9 mouse cellular contexts compared by ENCODE assay signal in genomic region chr11:49961098-49961740, GRCm38 (mm10). TPM values are rescaled to one million over a fixed set of nuclear protein-coding genes. Genes with fewer than 3 reads are reported as not detected.
A peak's percentile ranks its signal among the peaks of the same experiment; 100 is the strongest.
DNase-seq lines count a peak whose midpoint lies in the region; ATAC-seq and TF ChIP-seq lines count a peak whose summit lies in the region.
"Had no signal": no experiment of that assay in that cellular context is flagged by ENCODE, and none has a peak within 500 bp of the region (broad histone marks: within the 10 kb centered on the region; RNA-seq: fewer than 3 reads in every experiment).

No protein-coding gene starts in this region.

- H3K27me3 ChIP-seq in kidney, postnatal 0 days (ENCODE audit: insufficient read depth, low read length) = no peaks in the 10 kb centered on the region
- no peaks in the 10 kb centered on the region for H3K27me3 ChIP-seq in lung, embryonic 14.5 days (ENCODE audit: insufficient read depth, low read length)

- no peak overlapping the region for H3K4me3 ChIP-seq in kidney, postnatal 0 days (replicated peaks; ENCODE audit: low read depth, low read length)
- H3K4me3 ChIP-seq in lung, embryonic 14.5 days (ENCODE audit: low read depth, low read length) = no peak overlapping the region
- H3K4me3 ChIP-seq in olfactory bulb, adult 2 months (ENCODE audit: insufficient read depth, low read depth, low read length) = no peak overlapping the region

- no peak overlapping the region for H3K4me2 ChIP-seq in kidney, postnatal 0 days (ENCODE audit: low read length)
- no peak overlapping the region for H3K4me2 ChIP-seq in lung, embryonic 14.5 days

- H3K9ac ChIP-seq in kidney, postnatal 0 days (ENCODE audit: low read depth, low read length) = no peak overlapping the region
- H3K9ac ChIP-seq in lung, embryonic 14.5 days = no peak overlapping the region

- DNase-seq in 416B (ENCODE audit: low read depth) (peak; percentile 68), ES-CJ7 (ENCODE audit: low read depth, low spot score) (peak; percentile 78)
- peak; percentile 61 for DNase-seq in cerebellum, adult 9-10 months
- DNase-seq in kidney, postnatal 0 days (ENCODE audit: low spot score) = peak; percentile 74
- DNase-seq in lung, embryonic 14.5 days = peak; percentile 89
- peak; percentile 58 for DNase-seq in urinary bladder, postnatal 14 days (ENCODE audit: low spot score)

- no peaks in the 10 kb centered on the region for H3K9me3 ChIP-seq in kidney, postnatal 0 days (replicated peaks; ENCODE audit: low read length)
- H3K9me3 ChIP-seq in lung, embryonic 14.5 days (ENCODE audit: low read depth, low read length) = no peaks in the 10 kb centered on the region

- 35% methylated on average over 10 of the region's 10 CpGs for WGBS in kidney, postnatal 0 days
- 35% methylated on average over 10 of the region's 10 CpGs for WGBS in lung, embryonic 14.5 days
- WGBS in olfactory bulb, adult 2 months = 31% methylated on average over 10 of the region's 10 CpGs

- peak; percentile 81 for ATAC-seq in frontal cortex, adult (ENCODE audit: low TSS enrichment)
- ATAC-seq in kidney, postnatal 0 days (replicated peaks; ENCODE audit: low FRiP score, low read depth) = no peak; the same call in 1 of the 2 replicates
- no peak; the same call in 1 of the 2 replicates for ATAC-seq in lung, embryonic 14.5 days (ENCODE audit: insufficient read depth)

- H3K4me1 ChIP-seq in kidney, postnatal 0 days (replicated peaks; ENCODE audit: insufficient read depth, low read length) = no peaks in the 10 kb centered on the region
- no peaks in the 10 kb centered on the region for H3K4me1 ChIP-seq in lung, embryonic 14.5 days (ENCODE audit: insufficient read depth)
- H3K4me1 ChIP-seq in olfactory bulb, adult 2 months (ENCODE audit: control insufficient read depth, insufficient read depth, low read length) = 0 out of 2 replicates have a peak, but pooled peaks cover 2% of the 10 kb centered on the region

- no peak for TF ChIP-seq POLR2A in olfactory bulb, adult 2 months (IDR thresholded peaks at IDR 0.05; ENCODE audit: insufficient read depth, low read depth, low read length)

- no peaks in the 10 kb centered on the region for H3K36me3 ChIP-seq in kidney, postnatal 0 days (ENCODE audit: insufficient read depth, low read length)
- no peaks in the 10 kb centered on the region for H3K36me3 ChIP-seq in lung, embryonic 14.5 days (ENCODE audit: insufficient read depth)

- no peak overlapping the region for H3K27ac ChIP-seq in kidney, postnatal 0 days
- H3K27ac ChIP-seq in lung, embryonic 14.5 days (ENCODE audit: low read depth) = no peak overlapping the region
- no peak overlapping the region for H3K27ac ChIP-seq in olfactory bulb, adult 2 months (ENCODE audit: insufficient read depth, low read depth, low read length)

- TF ChIP-seq CTCF in kidney, postnatal 0 days (IDR thresholded peaks at IDR 0.05; ENCODE audit: low read depth) = peak; percentile 91
- TF ChIP-seq CTCF in lung, embryonic 14.5 days (IDR thresholded peaks at IDR 0.05; ENCODE audit: low read depth) = peak; percentile 93
- peak; percentile 89 for TF ChIP-seq CTCF in olfactory bulb, adult 2 months (IDR thresholded peaks at IDR 0.05; ENCODE audit: insufficient read depth, low read depth, low read length)

RNA-seq across cellular contexts. Expression of gene Rasgef1c, which starts 59.6 kb away (rescaled TPM):
- polyA plus RNA-seq in kidney, postnatal 0 days (2015; fragmentation: Nextera tagmentation; extraction: Ambion mirVana) = 0.10 and 0.18 TPM in 2 replicates
- polyA plus RNA-seq in lung, embryonic 14.5 days (2014; fragmentation: Nextera tagmentation; extraction: Ambion mirVana) = 0.09 and 0.20 TPM in 2 replicates
- not detected in 2 replicates for polyA plus RNA-seq in olfactory bulb, adult 2 months (2012; ENCODE audit: insufficient read depth, insufficient read length, low replicate concordance, missing spikeins)
- polyA plus RNA-seq: heart, embryonic 14.5 days had no signal
